Mouse (Mus musculus) heart, postnatal 0 days (tissue): ENCODE measurements around the gene Dus4l.

Source experiments
- CTCF ChIP-seq: IDR thresholded peaks from 2 replicates; pipeline ENCODE4 v1.5.1; 2016; ENCODE audit warnings: antibody characterized with exemption, control low read depth, low read depth
- EP300 ChIP-seq: IDR thresholded peaks from 2 replicates; pipeline ENCODE4 v1.6.1; 2016; ENCODE audit warnings: antibody characterized with exemption, low read depth

GRCm38 (mm10) chr12:31634343-31635239, 20.0 kb downstream of the Dus4l start, which contains the start of gene Bcap29:
- TF ChIP-seq CTCF, result no peak
- TF ChIP-seq EP300, result no peak
